ENCODE assay signal across 22 mouse cellular contexts in genomic region chr13:18788689-18789088, GRCm38 (mm10).
A peak's percentile ranks its signal among the peaks of the same experiment; 100 is the strongest.
DNase-seq lines count a peak whose midpoint lies in the region; ATAC-seq and TF ChIP-seq lines count a peak whose summit lies in the region.
"Had no signal": no experiment of that assay in that cellular context is flagged by ENCODE, and none has a peak within 500 bp of the region (broad histone marks: within the 10 kb centered on the region; RNA-seq: fewer than 3 reads in every experiment).

No protein-coding gene starts in this region.

- H3K27me3 ChIP-seq in forebrain, embryonic 11.5 days (ENCODE audit: control insufficient read depth, insufficient read depth, low read length): no peaks in the 10 kb centered on the region
- no peaks in the 10 kb centered on the region for H3K27me3 ChIP-seq in forebrain, embryonic 12.5 days
- no peaks in the 10 kb centered on the region for H3K27me3 ChIP-seq in kidney, embryonic 16.5 days (ENCODE audit: insufficient read depth, low read length)
- no peaks in the 10 kb centered on the region for H3K27me3 ChIP-seq in kidney, adult 2 months (replicated peaks; ENCODE audit: control insufficient read depth, insufficient read depth, low read length)
- no peaks in the 10 kb centered on the region for H3K27me3 ChIP-seq in embryonic facial prominence, embryonic 12.5 days
- H3K27me3 ChIP-seq: heart, embryonic 12.5 days; hindbrain, embryonic 12.5 days; midbrain, embryonic 15.5 days; neural tube, embryonic 13.5 days had no signal

- no peak for DNase-seq in forebrain, embryonic 11.5 days (ENCODE audit: low spot score)
- DNase-seq in kidney, adult 2 months: no peak
- peak; percentile 17 for DNase-seq in retina, postnatal 1 day
- no peak for DNase-seq in adrenal gland, adult 8-10 months
- DNase-seq: cerebellum, adult 11 months; cerebellum, adult 9-11 months; gastrocnemius, postnatal 14 days; heart, adult 11 months; kidney, adult 9 months; lung, postnatal 4 days; thymus, adult 18-20 months; thymus, postnatal 36 days had no signal

- H3K4me2 ChIP-seq in forebrain, embryonic 11.5 days (ENCODE audit: low read depth, low read length, severe bottlenecking): no peak overlapping the region
- H3K4me2 ChIP-seq in forebrain, embryonic 12.5 days: no peak overlapping the region
- no peak overlapping the region for H3K4me2 ChIP-seq in kidney, embryonic 16.5 days (replicated peaks; ENCODE audit: low read depth, low read length)
- H3K4me2 ChIP-seq in embryonic facial prominence, embryonic 12.5 days (replicated peaks): no peak overlapping the region
- H3K4me2 ChIP-seq: heart, embryonic 12.5 days; hindbrain, embryonic 12.5 days; midbrain, embryonic 15.5 days; neural tube, embryonic 13.5 days had no signal

- H3K9ac ChIP-seq in forebrain, embryonic 11.5 days (ENCODE audit: low read length): no peak overlapping the region
- no peak overlapping the region for H3K9ac ChIP-seq in forebrain, embryonic 12.5 days
- no peak overlapping the region for H3K9ac ChIP-seq in kidney, embryonic 16.5 days (replicated peaks; ENCODE audit: low read length)
- H3K9ac ChIP-seq in embryonic facial prominence, embryonic 12.5 days: no peak overlapping the region
- H3K9ac ChIP-seq: heart, embryonic 12.5 days; hindbrain, embryonic 12.5 days; midbrain, embryonic 15.5 days; neural tube, embryonic 13.5 days had no signal

- WGBS in forebrain, embryonic 11.5 days: 60% methylated on average over 2 of the region's 2 CpGs
- WGBS in forebrain, embryonic 12.5 days: 43% methylated on average over 2 of the region's 2 CpGs
- WGBS in kidney, embryonic 16.5 days: 54% methylated on average over 2 of the region's 2 CpGs
- 43% methylated on average over 2 of the region's 2 CpGs for WGBS in kidney, adult 2 months
- WGBS in embryonic facial prominence, embryonic 12.5 days: 28% methylated on average over 2 of the region's 2 CpGs

- no peak overlapping the region for H3K4me3 ChIP-seq in forebrain, embryonic 11.5 days (ENCODE audit: low read depth, low read length)
- H3K4me3 ChIP-seq in forebrain, embryonic 12.5 days (replicated peaks): no peak overlapping the region
- H3K4me3 ChIP-seq in kidney, embryonic 16.5 days (ENCODE audit: low read length): no peak overlapping the region
- no peak overlapping the region for H3K4me3 ChIP-seq in kidney, adult 2 months (ENCODE audit: insufficient read depth, low read depth, low read length)
- H3K4me3 ChIP-seq in embryonic facial prominence, embryonic 12.5 days: no peak overlapping the region
- H3K4me3 ChIP-seq: heart, embryonic 12.5 days; hindbrain, embryonic 12.5 days; left cerebral cortex, adult 2 months; midbrain, embryonic 15.5 days; myocyte; neural tube, embryonic 13.5 days had no signal

- H3K27ac ChIP-seq in forebrain, embryonic 11.5 days (ENCODE audit: low read depth, low read length): no peak overlapping the region
- H3K27ac ChIP-seq in forebrain, embryonic 12.5 days: no peak overlapping the region
- H3K27ac ChIP-seq in kidney, embryonic 16.5 days (ENCODE audit: low read length): no peak overlapping the region
- no peak overlapping the region for H3K27ac ChIP-seq in kidney, adult 2 months (ENCODE audit: insufficient read depth, low read depth, low read length)
- H3K27ac ChIP-seq in embryonic facial prominence, embryonic 12.5 days: peak overlapping the region; percentile 57
- H3K27ac ChIP-seq: hindbrain, embryonic 12.5 days; left cerebral cortex, adult 2 months; midbrain, embryonic 15.5 days; neural tube, embryonic 13.5 days had no signal

- ATAC-seq in forebrain, embryonic 11.5 days (replicated peaks; ENCODE audit: low FRiP score): peak; percentile 53; the same call in 1 of the 2 replicates
- no peak for ATAC-seq in forebrain, embryonic 12.5 days (ENCODE audit: low FRiP score)
- ATAC-seq in kidney, embryonic 16.5 days (ENCODE audit: low FRiP score, low TSS enrichment): peak; percentile 15; the same call in 1 of the 2 replicates
- no peak for ATAC-seq in embryonic facial prominence, embryonic 12.5 days (ENCODE audit: insufficient number of reproducible peaks, insufficient read depth, low FRiP score, low TSS enrichment)
- ATAC-seq: CD4-positive, CD25-positive, alpha-beta regulatory T cell, adult 4 months; midbrain, embryonic 15.5 days had no signal

- no peaks in the 10 kb centered on the region for H3K36me3 ChIP-seq in forebrain, embryonic 11.5 days (ENCODE audit: control insufficient read depth, insufficient read depth, low read length)
- H3K36me3 ChIP-seq in forebrain, embryonic 12.5 days (replicated peaks): no peaks in the 10 kb centered on the region
- no peaks in the 10 kb centered on the region for H3K36me3 ChIP-seq in kidney, embryonic 16.5 days (ENCODE audit: insufficient read depth, low read length)
- H3K36me3 ChIP-seq in kidney, adult 2 months (ENCODE audit: control insufficient read depth, insufficient read depth, low read length): no peaks in the 10 kb centered on the region
- no peaks in the 10 kb centered on the region for H3K36me3 ChIP-seq in embryonic facial prominence, embryonic 12.5 days
- H3K36me3 ChIP-seq: heart, embryonic 12.5 days; hindbrain, embryonic 12.5 days; midbrain, embryonic 15.5 days; neural tube, embryonic 13.5 days had no signal

- TF ChIP-seq POLR2A in kidney, adult 2 months (IDR thresholded peaks at IDR 0.05; ENCODE audit: low read depth, low read length): no peak

- no peaks in the 10 kb centered on the region for H3K4me1 ChIP-seq in forebrain, embryonic 11.5 days (replicated peaks; ENCODE audit: control insufficient read depth, insufficient read depth, low read length)
- H3K4me1 ChIP-seq in forebrain, embryonic 12.5 days: peaks cover 8% of the 10 kb centered on the region; the same call in 1 of the 2 replicates
- peaks cover 10% of the 10 kb centered on the region; the same call in 1 of the 2 replicates for H3K4me1 ChIP-seq in kidney, embryonic 16.5 days (ENCODE audit: insufficient read depth, low read length)
- no peaks in the 10 kb centered on the region for H3K4me1 ChIP-seq in kidney, adult 2 months (ENCODE audit: control insufficient read depth, insufficient read depth, low read length)
- peaks cover 18% of the 10 kb centered on the region; the same call in 1 of the 2 replicates for H3K4me1 ChIP-seq in embryonic facial prominence, embryonic 12.5 days

- H3K9me3 ChIP-seq in forebrain, embryonic 11.5 days (ENCODE audit: control insufficient read depth, low read length): no peaks in the 10 kb centered on the region
- H3K9me3 ChIP-seq in forebrain, embryonic 12.5 days: no peaks in the 10 kb centered on the region
- H3K9me3 ChIP-seq in kidney, embryonic 16.5 days (ENCODE audit: low read length): no peaks in the 10 kb centered on the region
- H3K9me3 ChIP-seq in embryonic facial prominence, embryonic 12.5 days: no peaks in the 10 kb centered on the region
- H3K9me3 ChIP-seq: heart, embryonic 12.5 days; hindbrain, embryonic 12.5 days; midbrain, embryonic 15.5 days; neural tube, embryonic 13.5 days had no signal

- TF ChIP-seq CTCF in kidney, adult 2 months (conservative IDR thresholded peaks at IDR 0.05; ENCODE audit: insufficient read depth, insufficient read length, low read depth, low read length): no peak

Comparison
In these comparisons a context has a peak if more than half of its experiments do, and no peak if none do; other contexts are left out.
1. ATAC-seq: peak in forebrain, embryonic 11.5 days (single experiment) and kidney, embryonic 16.5 days (single experiment); none in forebrain, embryonic 12.5 days (single experiment) and embryonic facial prominence, embryonic 12.5 days (single experiment).